Mouse (Mus musculus): ENCODE results near the gene Phtf2. TPM values are rescaled to one million over a fixed set of nuclear protein-coding genes. Genes with fewer than 3 reads are reported as not detected.

Phtf2 gene
- total and polyA plus RNA-seq, 2 experiments from 2014 or later, result 20.2 to 21.3 TPM

GRCm38 (mm10) chr5:20876934-20877426, 4.9 kb downstream of the Phtf2 start:
- no peak for ATAC-seq (ENCODE audit: low FRiP score)

GRCm38 (mm10) chr5:20873146-20873545, 8.8 kb downstream of the Phtf2 start:
- no peaks in the 10 kb centered on the region for H3K4me1 ChIP-seq (ENCODE audit: insufficient read depth, low read length)
- DNase-seq (ENCODE audit: low spot score) (no peak), ATAC-seq (ENCODE audit: low FRiP score) (no peak)
- no peak overlapping the region for H3K9ac ChIP-seq (replicated peaks; ENCODE audit: low read length, poor library complexity, severe bottlenecking)
- no peak overlapping the region for H3K4me2 ChIP-seq (ENCODE audit: low read depth, low read length, poor library complexity, severe bottlenecking)
- H3K36me3 ChIP-seq (ENCODE audit: insufficient read depth, low read length), result no peaks in the 10 kb centered on the region
- 93% methylated on average over 1 of the region's 1 CpGs for WGBS
- H3K4me3 ChIP-seq (ENCODE audit: low read depth, low read length), result no peak overlapping the region
- no peak overlapping the region for H3K27ac ChIP-seq (ENCODE audit: low read depth, low read length)
- no peaks in the 10 kb centered on the region for H3K27me3 ChIP-seq (ENCODE audit: insufficient read depth, low read length)
- no peak for TF ChIP-seq CTCF (IDR thresholded peaks at IDR 0.05)
- H3K9me3 ChIP-seq (ENCODE audit: low read length), result no peaks in the 10 kb centered on the region

More at GRCm38 (mm10) chr5:20876934-20877426, 4.9 kb downstream of the Phtf2 start:
- H3K4me3 ChIP-seq (ENCODE audit: low read depth, low read length), result no peak overlapping the region
- TF ChIP-seq CTCF (IDR thresholded peaks at IDR 0.05), result no peak
- WGBS, result 60% methylated on average over 1 of the region's 1 CpGs
- no peaks in the 10 kb centered on the region for H3K27me3 ChIP-seq (ENCODE audit: insufficient read depth, low read length)
- no peak for DNase-seq (ENCODE audit: low spot score)
- H3K9ac ChIP-seq (replicated peaks; ENCODE audit: low read length, poor library complexity, severe bottlenecking), result no peak overlapping the region
- H3K4me2 ChIP-seq (ENCODE audit: low read depth, low read length, poor library complexity, severe bottlenecking), result no peak overlapping the region
- no peaks in the 10 kb centered on the region for H3K36me3 ChIP-seq (ENCODE audit: insufficient read depth, low read length)
- no peaks in the 10 kb centered on the region for H3K9me3 ChIP-seq (ENCODE audit: low read length)
- H3K4me1 ChIP-seq (ENCODE audit: insufficient read depth, low read length), result no peaks in the 10 kb centered on the region
- H3K27ac ChIP-seq (ENCODE audit: low read depth, low read length), result no peak overlapping the region

GRCm38 (mm10) chr5:20865193-20865755, 16.6 kb downstream of the Phtf2 start:
- TF ChIP-seq CTCF (IDR thresholded peaks at IDR 0.05), result no peak
- Histone ChIP-seq H3K9me3 (ENCODE audit: low read length) (no peaks in the 10 kb centered on the region), H3K4me3 (ENCODE audit: low read depth, low read length) (no peak overlapping the region), H3K4me1 (ENCODE audit: insufficient read depth, low read length) (no peaks in the 10 kb centered on the region), H3K9ac (replicated peaks; ENCODE audit: low read length, poor library complexity, severe bottlenecking) (no peak overlapping the region), H3K27me3 (ENCODE audit: insufficient read depth, low read length) (no peaks in the 10 kb centered on the region), H3K36me3 (ENCODE audit: insufficient read depth, low read length) (no peaks in the 10 kb centered on the region), H3K27ac (ENCODE audit: low read depth, low read length) (no peak overlapping the region), H3K4me2 (ENCODE audit: low read depth, low read length, poor library complexity, severe bottlenecking) (no peak overlapping the region)
- ATAC-seq (ENCODE audit: low FRiP score) (no peak), DNase-seq (ENCODE audit: low spot score) (no peak)
- 89% methylated on average over 2 of the region's 2 CpGs for WGBS

GRCm38 (mm10) chr5:20864216-20864969, 17.5 kb downstream of the Phtf2 start:
- DNase-seq (ENCODE audit: low spot score) (no peak), ATAC-seq (ENCODE audit: low FRiP score) (no peak)
- no peaks in the 10 kb centered on the region for H3K36me3 ChIP-seq (ENCODE audit: insufficient read depth, low read length)
- TF ChIP-seq CTCF (IDR thresholded peaks at IDR 0.05), result no peak
- no peaks in the 10 kb centered on the region for H3K9me3 ChIP-seq (ENCODE audit: low read length)
- no peaks in the 10 kb centered on the region for H3K4me1 ChIP-seq (ENCODE audit: insufficient read depth, low read length)
- WGBS, result 83% methylated on average over 4 of the region's 4 CpGs
- H3K4me2 ChIP-seq (ENCODE audit: low read depth, low read length, poor library complexity, severe bottlenecking), result no peak overlapping the region
- no peaks in the 10 kb centered on the region for H3K27me3 ChIP-seq (ENCODE audit: insufficient read depth, low read length)
- no peak overlapping the region for H3K27ac ChIP-seq (ENCODE audit: low read depth, low read length)
- H3K9ac ChIP-seq (replicated peaks; ENCODE audit: low read length, poor library complexity, severe bottlenecking), result no peak overlapping the region
- H3K4me3 ChIP-seq (ENCODE audit: low read depth, low read length), result no peak overlapping the region

- Histone ChIP-seq H3K4me2 (ENCODE audit: low read depth, low read length, poor library complexity, severe bottlenecking) (no peak overlapping the region), H3K9ac (replicated peaks; ENCODE audit: low read length, poor library complexity, severe bottlenecking) (no peak overlapping the region), H3K36me3 (ENCODE audit: insufficient read depth, low read length) (no peaks in the 10 kb centered on the region), H3K27me3 (ENCODE audit: insufficient read depth, low read length) (no peaks in the 10 kb centered on the region), H3K4me1 (ENCODE audit: insufficient read depth, low read length) (no peaks in the 10 kb centered on the region), H3K4me3 (ENCODE audit: low read depth, low read length) (no peak overlapping the region), H3K27ac (ENCODE audit: low read depth, low read length) (no peak overlapping the region), H3K9me3 (ENCODE audit: low read length) (no peaks in the 10 kb centered on the region)
- DNase-seq (ENCODE audit: low spot score) (no peak), ATAC-seq (ENCODE audit: low FRiP score) (no peak)
- TF ChIP-seq CTCF (IDR thresholded peaks at IDR 0.05), result no peak
- WGBS, result 96% methylated on average over 2 of the region's 2 CpGs
Observed at GRCm38 (mm10) chr5:20861901-20862300, 20.0 kb downstream of the Phtf2 start.

- ATAC-seq (ENCODE audit: low FRiP score) (no peak), DNase-seq (ENCODE audit: low spot score) (no peak)
- no peak overlapping the region for H3K9ac ChIP-seq (replicated peaks; ENCODE audit: low read length, poor library complexity, severe bottlenecking)
- no peaks in the 10 kb centered on the region for H3K27me3 ChIP-seq (ENCODE audit: insufficient read depth, low read length)
- WGBS, result 95% methylated on average over 4 of the region's 4 CpGs
- no peaks in the 10 kb centered on the region for H3K9me3 ChIP-seq (ENCODE audit: low read length)
- no peak overlapping the region for H3K4me2 ChIP-seq (ENCODE audit: low read depth, low read length, poor library complexity, severe bottlenecking)
- H3K36me3 ChIP-seq (ENCODE audit: insufficient read depth, low read length), result no peaks in the 10 kb centered on the region
- TF ChIP-seq CTCF (IDR thresholded peaks at IDR 0.05), result no peak
- H3K4me1 ChIP-seq (ENCODE audit: insufficient read depth, low read length), result no peaks in the 10 kb centered on the region
- H3K4me3 ChIP-seq (ENCODE audit: low read depth, low read length), result no peak overlapping the region
- H3K27ac ChIP-seq (ENCODE audit: low read depth, low read length), result no peak overlapping the region
Observed at GRCm38 (mm10) chr5:20860565-20860964, 21.4 kb downstream of the Phtf2 start.

Data from midbrain, postnatal 0 days (tissue).